Mouse (Mus musculus) C2C12 (cell line): ENCODE results near the gene Eef1g. TPM values are rescaled to one million over a fixed set of nuclear protein-coding genes. Genes with fewer than 3 reads are reported as not detected.

ENCODE experiments used
- H3K27me3 ChIP-seq: one replicate; pipeline ENCODE4 v1.6.1; 2011; ENCODE audit not compliant: control insufficient read depth, insufficient read depth, insufficient read length
- H3K36me3 ChIP-seq: one replicate; pipeline ENCODE4 v1.6.1; 2011; ENCODE audit not compliant: control insufficient read depth, insufficient read depth
- H3K4me3 ChIP-seq: one replicate; pipeline ENCODE4 v1.5.1; 2011; ENCODE audit warnings: mild to moderate bottlenecking, control low read depth; ENCODE audit not compliant: poor library complexity, insufficient read depth, severe bottlenecking
- H3K79me2 ChIP-seq: one replicate; pipeline ENCODE4 v1.6.1; 2011; ENCODE audit not compliant: control insufficient read depth, insufficient read depth
- H3K79me3 ChIP-seq: one replicate; pipeline ENCODE4 v1.6.1; 2011; ENCODE audit warnings: low read depth, control low read depth
- H3ac ChIP-seq: one replicate; pipeline ENCODE3; 2011; ENCODE audit warnings: low read depth; ENCODE audit not compliant: control insufficient read depth, insufficient read length
- CEBPB ChIP-seq: IDR thresholded peaks from one replicate; pipeline ENCODE4 v1.6.1; 2011; ENCODE audit warnings: low read depth, mild to moderate bottlenecking, control low read depth, moderate library complexity
- CTCF ChIP-seq: IDR thresholded peaks from one replicate; pipeline ENCODE4 v1.5.1; 2011; ENCODE audit not compliant: control insufficient read depth, insufficient read depth, insufficient read length
- FOSL1 ChIP-seq: IDR thresholded peaks from one replicate; pipeline ENCODE4 v1.8.0; 2011; ENCODE audit warnings: mild to moderate bottlenecking, low read length; ENCODE audit not compliant: poor library complexity, insufficient read depth, severe bottlenecking
- MAX ChIP-seq: IDR thresholded peaks from one replicate; pipeline ENCODE4 v1.6.1; 2011; ENCODE audit warnings: mild to moderate bottlenecking, control low read depth
- MYOD1 ChIP-seq: IDR thresholded peaks from one replicate; pipeline ENCODE4 v1.6.1; 2011; ENCODE audit warnings: low read depth; ENCODE audit not compliant: control insufficient read depth, insufficient read length
- MYOG ChIP-seq: IDR thresholded peaks from one replicate; pipeline ENCODE4 v1.6.1; 2011; ENCODE audit not compliant: control insufficient read depth, insufficient read length; ENCODE audit errors: extremely low read depth
- USF1 ChIP-seq: IDR thresholded peaks from one replicate; pipeline ENCODE4 v1.6.1; 2011; ENCODE audit warnings: low read depth, mild to moderate bottlenecking, control low read depth, moderate library complexity
- polyA plus RNA-seq: library from polyadenylated mRNA; unstranded; fragments of >200 nt; fragmentation: generic; extraction: Trizol; gene quantifications from one replicate; pipeline ENCODE4 v1.2.1, GENCODE M21; 2012; ENCODE audit warnings: missing spikeins

Gene Eef1g
- polyA plus RNA-seq, 1 experiment = 1,028 TPM

GRCm38 (mm10) chr19:8942276-8942964 is 24.4 kb upstream of the Eef1g start:
- peak overlapping the region; percentile 97 for H3ac ChIP-seq
- peak overlapping the region; percentile 92 for H3K4me3 ChIP-seq
- H3K79me3 ChIP-seq = peaks cover 36% of the 10 kb centered on the region
- H3K79me2 ChIP-seq = peaks cover 60% of the 10 kb centered on the region
- TF ChIP-seq MYOD1 = no peak
- TF ChIP-seq MAX = no peak
- no peak for TF ChIP-seq CEBPB
- no peak for TF ChIP-seq CTCF
- no peak for TF ChIP-seq MYOG
- no peak for TF ChIP-seq FOSL1
- no peak for TF ChIP-seq USF1
- H3K36me3 ChIP-seq = peaks cover 78% of the 10 kb centered on the region
- no peaks in the 10 kb centered on the region for H3K27me3 ChIP-seq

- TF ChIP-seq CEBPB (no peak), MYOG (no peak), MYOD1 (no peak), MAX (no peak), CTCF (no peak), FOSL1 (no peak), USF1 (no peak)
- Histone ChIP-seq H3K79me2 (peaks cover 65% of the 10 kb centered on the region), H3ac (peak overlapping the region; percentile 33), H3K79me3 (peaks cover 38% of the 10 kb centered on the region), H3K4me3 (peak overlapping the region; percentile 92), H3K27me3 (no peaks in the 10 kb centered on the region), H3K36me3 (peaks cover 79% of the 10 kb centered on the region)
Measured at GRCm38 (mm10) chr19:8943047-8943446, 23.8 kb upstream of the Eef1g start.

GRCm38 (mm10) chr19:8944062-8944461 is 22.8 kb upstream of the Eef1g start:
- Histone ChIP-seq H3K79me3 (peaks cover 38% of the 10 kb centered on the region), H3K4me3 (no peak overlapping the region), H3ac (no peak overlapping the region), H3K36me3 (peaks cover 81% of the 10 kb centered on the region), H3K27me3 (no peaks in the 10 kb centered on the region), H3K79me2 (peaks cover 66% of the 10 kb centered on the region)
- TF ChIP-seq FOSL1 (no peak), CEBPB (no peak), MYOD1 (no peak), CTCF (no peak), MAX (no peak), MYOG (no peak), USF1 (no peak)

- Histone ChIP-seq H3ac (no peak overlapping the region), H3K27me3 (no peaks in the 10 kb centered on the region), H3K79me3 (peaks cover 38% of the 10 kb centered on the region), H3K4me3 (no peak overlapping the region), H3K79me2 (peaks cover 66% of the 10 kb centered on the region), H3K36me3 (peaks cover 77% of the 10 kb centered on the region)
- no peak for TF ChIP-seq MAX
- no peak for TF ChIP-seq FOSL1
- no peak for TF ChIP-seq MYOD1
- no peak for TF ChIP-seq MYOG
- TF ChIP-seq CEBPB = no peak
- no peak for TF ChIP-seq USF1
- TF ChIP-seq CTCF = no peak
Measured at GRCm38 (mm10) chr19:8944750-8945149, 22.1 kb upstream of the Eef1g start.

- peaks cover 38% of the 10 kb centered on the region for H3K79me3 ChIP-seq
- H3K4me3 ChIP-seq = no peak overlapping the region
- TF ChIP-seq MYOD1 = no peak
- no peak for TF ChIP-seq MAX
- no peak for TF ChIP-seq FOSL1
- TF ChIP-seq MYOG = no peak
- no peak for TF ChIP-seq CTCF
- TF ChIP-seq USF1 = no peak
- no peak for TF ChIP-seq CEBPB
- no peaks in the 10 kb centered on the region for H3K27me3 ChIP-seq
- no peak overlapping the region for H3ac ChIP-seq
- peaks cover 65% of the 10 kb centered on the region for H3K79me2 ChIP-seq
- H3K36me3 ChIP-seq = peaks cover 76% of the 10 kb centered on the region
Measured at GRCm38 (mm10) chr19:8945251-8945650, 21.6 kb upstream of the Eef1g start.
